Mouse (Mus musculus) megakaryocyte-erythroid progenitor cell, adult 5-6 weeks (primary cell): ENCODE measurements around the gene Ghrh. TPM values are rescaled to one million over a fixed set of nuclear protein-coding genes. Genes with fewer than 3 reads are reported as not detected.
"Not testable (repeated sequence)": the region's sequence is repeated elsewhere in the genome, so short reads cannot be mapped to it uniquely, and the experiment has no call there.

Experiments used
- ATAC-seq: replicated peaks from 2 replicates; pipeline ENCODE4 v1.8.0; 2016; ENCODE audit warnings: mild to moderate bottlenecking, inconsistent platforms; ENCODE audit not compliant: severe bottlenecking, poor library complexity, low FRiP score, low TSS enrichment
- total RNA-seq, 2 experiments: library from RNA; stranded (forward) in 1 of 2; stranded (reverse) in 1 of 2; fragments of 200-1000, 215-1000 nt in 1 of 2; fragments of >200 nt in 1 of 2; fragmentation: Nextera tagmentation in 1 of 2; gene quantifications; 2 replicates each; pipeline ENCODE4 v1.2.3; 2014 to 2017

Gene Ghrh
- total RNA-seq (2014; fragmentation: Nextera tagmentation) (not detected in 2 replicates), total RNA-seq (2017) (not detected in 2 replicates)

- no peak for ATAC-seq
These were observed at the start of gene Ghrh for GRCm38 (mm10) chr2:157347361-157348159. Gene Ghrh (minus strand): TSS chr2:157347506.

- no peak for ATAC-seq
These were observed 48.7 kb upstream of the Ghrh start for GRCm38 (mm10) chr2:157395960-157396359.

GRCm38 (mm10) chr2:157395371-157395770 lies 48.1 kb upstream of the Ghrh start:
- no peak for ATAC-seq

GRCm38 (mm10) chr2:157394868-157395267 lies 47.6 kb upstream of the Ghrh start:
- no peak for ATAC-seq

GRCm38 (mm10) chr2:157393549-157393948 lies 46.2 kb upstream of the Ghrh start:
- ATAC-seq: no peak

- ATAC-seq: no peak
These were observed 45.0 kb upstream of the Ghrh start for GRCm38 (mm10) chr2:157392331-157392730.

- no peak for ATAC-seq
These were observed 42.2 kb upstream of the Ghrh start for GRCm38 (mm10) chr2:157389591-157389921.

- not testable (repeated sequence) for ATAC-seq
These were observed 41.7 kb upstream of the Ghrh start for GRCm38 (mm10) chr2:157388901-157389590.

GRCm38 (mm10) chr2:157384836-157385235 lies 37.5 kb upstream of the Ghrh start:
- no peak for ATAC-seq

- no peak for ATAC-seq
These were observed 29.7 kb upstream of the Ghrh start for GRCm38 (mm10) chr2:157376995-157377394.

GRCm38 (mm10) chr2:157375794-157376757 lies 28.8 kb upstream of the Ghrh start:
- no peak for ATAC-seq

GRCm38 (mm10) chr2:157375051-157375450 lies 27.7 kb upstream of the Ghrh start:
- no peak for ATAC-seq

- ATAC-seq: no peak
These were observed 26.4 kb upstream of the Ghrh start for GRCm38 (mm10) chr2:157373681-157374080.

- ATAC-seq: no peak
These were observed 24.4 kb upstream of the Ghrh start for GRCm38 (mm10) chr2:157371696-157372095.

- peak; percentile 58 for ATAC-seq
These were observed 20.7 kb upstream of the Ghrh start for GRCm38 (mm10) chr2:157367991-157368390.

- ATAC-seq: peak; percentile 94
These were observed 20.0 kb upstream of the Ghrh start, which contains the start of gene Manbal for GRCm38 (mm10) chr2:157367184-157367893. Gene Manbal (plus strand): TSS chr2:157367594.

GRCm38 (mm10) chr2:157366762-157367161 lies 19.5 kb upstream of the Ghrh start:
- ATAC-seq: no peak

- no peak for ATAC-seq
These were observed 15.7 kb upstream of the Ghrh start for GRCm38 (mm10) chr2:157363031-157363430.

- ATAC-seq: no peak
These were observed 12.7 kb upstream of the Ghrh start for GRCm38 (mm10) chr2:157360028-157360427.
